Mouse (Mus musculus) intestine, embryonic 14.5 days (tissue): ENCODE data around the gene Sbk2. TPM values are rescaled to one million over a fixed set of nuclear protein-coding genes. Genes with fewer than 3 reads are reported as not detected.

ENCODE experiments used
- ATAC-seq: fragments of 200-750 bp; cut with Nextera tagmentation; replicated peaks from 2 replicates; pipeline ENCODE4 v1.8.0; 2017; ENCODE audit warnings: low read depth, moderate number of reproducible peaks, moderate TSS enrichment, moderate library complexity; ENCODE audit not compliant: low FRiP score, low TSS enrichment
- DNase-seq: peaks from one replicate; pipeline ENCODE4 v3.0.0-alpha.2; 2018; ENCODE audit warnings: low spot score
- H3K27ac ChIP-seq: fragments of 300-500 bp; sonication (generic); 2 replicates; pipeline ENCODE4 v1.5.1; 2014; ENCODE audit warnings: low read depth, mild to moderate bottlenecking, control low read depth
- H3K27me3 ChIP-seq: fragments of 300-500 bp; sonication (generic); replicated peaks from 2 replicates; pipeline ENCODE4 v1.6.1; 2014; ENCODE audit warnings: low read length, control low read depth; ENCODE audit not compliant: control insufficient read depth, insufficient read depth
- H3K36me3 ChIP-seq: fragments of 300-500 bp; sonication (generic); 2 replicates; pipeline ENCODE4 v1.6.1; 2014; ENCODE audit warnings: low read length, control low read depth; ENCODE audit not compliant: control insufficient read depth, insufficient read depth
- H3K4me1 ChIP-seq: fragments of 300-500 bp; sonication (generic); replicated peaks from 2 replicates; pipeline ENCODE4 v1.6.1; 2014; ENCODE audit warnings: low read length, control low read depth, mixed read lengths; ENCODE audit not compliant: control insufficient read depth, insufficient read depth
- H3K4me2 ChIP-seq: fragments of 300-500 bp; sonication (generic); 2 replicates; pipeline ENCODE4 v1.6.1; 2014; ENCODE audit warnings: low read length
- H3K4me3 ChIP-seq: fragments of 300-500 bp; sonication (generic); 2 replicates; pipeline ENCODE4 v1.5.1; 2014; ENCODE audit warnings: low read depth, low read length, control low read depth, mixed read lengths
- H3K9ac ChIP-seq: fragments of 300-500 bp; sonication (generic); 2 replicates; pipeline ENCODE4 v1.6.1; 2014; ENCODE audit warnings: mild to moderate bottlenecking, low read length
- H3K9me3 ChIP-seq: fragments of 300-500 bp; sonication (generic); 2 replicates; pipeline ENCODE4 v1.6.1; 2016; ENCODE audit warnings: low read length, control low read depth; ENCODE audit not compliant: control insufficient read depth
- WGBS: fragments of 180-500 bp; shearing (Covaris S2); extraction: QIAGEN DNeasy Blood & Tissue Kit; methylation state at CpG from one replicate; pipeline ENCODE4 v1.1.7; 2014; 5-methylcytosine and 5-hydroxymethylcytosine counted together
- polyA plus RNA-seq: library from polyadenylated mRNA; unstranded; fragments of >200 nt; fragmentation: Nextera tagmentation; extraction: Ambion mirVana; gene quantifications from 2 replicates; pipeline ENCODE4 v1.2.1, GENCODE M21; 2014

The Sbk2 gene
- polyA plus RNA-seq, 1 experiment from 2014 or later, result 0.23 TPM

DNA sequence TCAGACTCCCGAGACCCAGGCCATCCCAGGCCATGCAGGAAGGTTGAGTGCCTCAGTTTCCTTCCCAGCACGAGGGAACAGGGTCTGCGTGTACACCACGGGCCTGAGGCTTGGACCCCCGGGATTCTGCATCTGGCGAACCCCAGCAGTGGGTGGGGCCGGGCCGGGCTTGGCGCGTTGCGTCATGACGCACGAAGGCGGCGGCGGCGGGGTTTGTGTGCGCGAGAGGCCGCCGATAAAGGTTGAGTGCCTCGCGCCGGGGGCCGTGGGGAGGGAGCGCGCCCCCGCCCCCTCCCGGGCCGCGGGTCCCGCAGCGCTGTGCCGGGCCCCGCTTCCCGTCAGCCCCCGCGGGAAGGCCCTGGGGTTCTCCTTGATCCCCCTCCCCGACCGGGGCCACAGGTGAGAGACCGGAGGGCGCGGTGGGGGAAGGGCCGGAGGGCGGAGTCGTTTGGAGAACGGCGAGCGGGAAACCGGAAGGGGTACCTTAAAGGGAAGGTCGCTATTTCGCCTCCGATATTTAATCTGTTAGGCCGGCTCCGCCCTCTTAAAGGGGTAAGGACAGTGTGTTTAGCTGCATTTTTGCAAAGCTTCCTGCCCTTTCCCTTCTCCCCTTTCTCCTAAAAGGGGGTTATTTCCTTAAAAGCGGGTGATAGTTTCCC lies 49.1 kb downstream of the Sbk2 start, which contains the start of gene Zfp628:
Zfp628 (plus strand) TSS at position 211 of the 659 bp plus-strand sequence.
- DNase-seq (peak; percentile 99), ATAC-seq (peak; percentile 90)
- H3K4me3 ChIP-seq, result peak within 1 kb of the TSS; percentile 60
- H3K27me3 ChIP-seq, result no peaks in the 10 kb centered on the region
- WGBS, result 1% methylated on average over 51 of the region's 56 CpGs
- peaks cover 14% of the 10 kb centered on the region for H3K4me1 ChIP-seq
- no peaks in the 10 kb centered on the region for H3K9me3 ChIP-seq
- peak within 1 kb of the TSS; percentile 80 for H3K9ac ChIP-seq
- peak within 1 kb of the TSS; percentile 74 for H3K4me2 ChIP-seq
- H3K36me3 ChIP-seq, result peaks cover 27% of the 10 kb centered on the region
- peak within 1 kb of the TSS; percentile 92 for H3K27ac ChIP-seq

DNA sequence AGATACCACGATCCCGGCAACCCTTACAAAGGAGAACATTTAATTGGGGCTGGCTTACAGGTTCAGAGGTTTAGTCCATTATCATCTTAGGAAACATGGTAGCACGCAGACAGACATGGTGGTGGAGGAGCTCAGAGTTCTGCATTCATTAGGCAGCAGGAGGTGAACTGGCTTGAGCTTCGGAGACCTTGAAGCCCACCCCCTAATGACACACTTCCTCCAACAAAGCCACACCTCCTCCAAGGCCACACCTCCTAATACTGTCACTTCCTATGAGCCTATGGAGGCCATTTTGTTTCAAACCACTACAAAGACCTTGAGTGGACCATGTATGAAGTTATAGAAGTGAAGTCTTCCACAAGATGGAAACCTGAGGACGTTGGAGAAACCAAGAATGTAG lies 52.0 kb downstream of the Sbk2 start:
- no peaks in the 10 kb centered on the region for H3K9me3 ChIP-seq
- ATAC-seq (no peak), DNase-seq (no peak)
- H3K4me3 ChIP-seq, result no peak overlapping the region
- no peak overlapping the region for H3K27ac ChIP-seq
- no peaks in the 10 kb centered on the region for H3K27me3 ChIP-seq
- no peak overlapping the region for H3K9ac ChIP-seq
- no peaks in the 10 kb centered on the region for H3K36me3 ChIP-seq
- WGBS, result 74% methylated on average over 5 of the region's 5 CpGs
- H3K4me2 ChIP-seq, result no peak overlapping the region
- peaks cover 14% of the 10 kb centered on the region for H3K4me1 ChIP-seq

DNA sequence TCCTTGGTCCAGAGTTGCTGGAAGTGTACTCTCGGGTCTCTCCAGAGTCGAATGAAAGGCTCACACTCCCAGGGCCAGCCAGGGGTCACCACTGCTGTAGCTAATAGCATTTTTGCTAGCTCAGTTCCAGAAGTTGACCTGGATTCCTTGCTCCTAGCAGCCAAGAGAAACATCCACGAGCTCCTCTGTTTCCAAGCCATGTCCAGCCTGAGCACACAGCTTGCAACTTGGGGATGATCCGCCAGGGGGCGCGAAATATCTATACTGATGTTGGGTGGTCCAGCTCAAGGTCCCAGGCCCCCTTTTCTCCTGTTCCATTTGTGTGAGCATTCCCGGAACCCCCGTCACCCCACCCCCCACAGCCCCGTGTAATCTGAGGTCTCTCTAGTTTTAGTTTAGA lies 52.6 kb downstream of the Sbk2 start:
- DNase-seq (peak; percentile 84), ATAC-seq (no peak)
- Histone ChIP-seq H3K4me1 (peaks cover 11% of the 10 kb centered on the region), H3K9ac (no peak overlapping the region), H3K36me3 (no peaks in the 10 kb centered on the region), H3K27ac (no peak overlapping the region), H3K4me3 (no peak overlapping the region), H3K4me2 (no peak overlapping the region), H3K9me3 (no peaks in the 10 kb centered on the region), H3K27me3 (no peaks in the 10 kb centered on the region)
- 38% methylated on average over 9 of the region's 9 CpGs for WGBS

- ATAC-seq (no peak), DNase-seq (no peak)
- H3K4me2 ChIP-seq, result no peak within 1 kb of the TSS
- no peaks in the 10 kb centered on the region for H3K9me3 ChIP-seq
- H3K9ac ChIP-seq, result no peak within 1 kb of the TSS
- 69% methylated on average over 10 of the region's 10 CpGs for WGBS
- no peak within 1 kb of the TSS for H3K27ac ChIP-seq
- no peak within 1 kb of the TSS for H3K4me3 ChIP-seq
- no peaks in the 10 kb centered on the region for H3K4me1 ChIP-seq
- no peaks in the 10 kb centered on the region for H3K36me3 ChIP-seq
- no peaks in the 10 kb centered on the region for H3K27me3 ChIP-seq
These were observed 57.7 kb downstream of the Sbk2 start, which contains the start of gene Gm36210 for GRCm38 (mm10) chr7:4906466-4906950. Gene Gm36210 (minus strand): TSS chr7:4906516.

GRCm38 (mm10) chr7:4902404-4902803 lies 61.8 kb downstream of the Sbk2 start:
- no peak for DNase-seq

DNA sequence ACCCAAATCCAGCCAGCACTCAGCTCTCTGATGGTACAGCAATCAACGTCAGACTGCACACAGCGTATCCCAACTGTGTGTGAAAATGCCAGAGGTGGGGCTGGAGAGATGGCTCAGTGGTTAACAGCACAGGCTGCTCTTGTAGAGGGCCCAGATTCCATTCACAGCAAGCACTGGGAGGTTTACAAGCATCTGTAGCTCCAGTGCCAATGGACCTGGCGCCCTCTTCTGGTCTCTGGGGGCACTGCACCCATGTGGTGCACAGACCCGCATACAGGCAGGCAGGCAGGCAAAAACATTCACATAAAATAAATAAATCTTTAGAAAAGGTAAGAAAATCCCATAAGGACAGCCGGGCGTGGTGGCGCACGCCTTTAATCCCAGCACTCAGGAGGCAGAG lies 63.0 kb downstream of the Sbk2 start:
- H3K27me3 ChIP-seq, result 0 out of 2 replicates have a peak, but pooled peaks cover 2% of the 10 kb centered on the region
- 0 out of 2 replicates have a peak, but pooled peaks cover 3% of the 10 kb centered on the region for H3K9me3 ChIP-seq
- no peak overlapping the region for H3K4me2 ChIP-seq
- H3K4me1 ChIP-seq, result 0 out of 2 replicates have a peak, but pooled peaks cover 5% of the 10 kb centered on the region
- no peaks in the 10 kb centered on the region for H3K36me3 ChIP-seq
- no peak overlapping the region for H3K27ac ChIP-seq
- ATAC-seq (no peak), DNase-seq (no peak)
- 56% methylated on average over 8 of the region's 8 CpGs for WGBS
- H3K9ac ChIP-seq, result no peak overlapping the region
- H3K4me3 ChIP-seq, result no peak overlapping the region

More at GRCm38 (mm10) chr7:4902404-4902803, 61.8 kb downstream of the Sbk2 start:
- Histone ChIP-seq H3K9me3 (0 out of 2 replicates have a peak, but pooled peaks cover 3% of the 10 kb centered on the region), H3K36me3 (no peaks in the 10 kb centered on the region), H3K4me1 (0 out of 2 replicates have a peak, but pooled peaks cover 5% of the 10 kb centered on the region), H3K4me2 (no peak overlapping the region), H3K27me3 (0 out of 2 replicates have a peak, but pooled peaks cover 2% of the 10 kb centered on the region), H3K27ac (no peak overlapping the region), H3K9ac (no peak overlapping the region), H3K4me3 (no peak overlapping the region)
- 77% methylated on average over 9 of the region's 9 CpGs for WGBS
- no peak for ATAC-seq

DNA sequence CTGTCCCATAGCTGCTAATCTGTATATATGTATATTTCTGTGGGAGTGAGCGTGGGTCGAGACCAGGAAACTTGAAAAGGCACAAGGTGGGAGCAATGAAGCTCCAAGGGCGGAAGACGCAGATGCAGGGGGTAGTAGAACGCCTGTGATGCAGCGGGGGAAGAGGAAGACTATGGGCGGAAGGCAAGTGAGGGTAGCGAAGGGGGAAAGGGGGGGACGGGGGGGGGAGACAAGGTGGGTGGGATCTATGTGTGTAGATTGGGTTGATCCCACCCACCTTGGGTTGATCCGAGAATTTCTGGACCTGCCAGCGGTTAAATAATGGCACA lies 63.7 kb downstream of the Sbk2 start:
- Histone ChIP-seq H3K9me3 (0 out of 2 replicates have a peak, but pooled peaks cover 3% of the 10 kb centered on the region), H3K4me1 (0 out of 2 replicates have a peak, but pooled peaks cover 5% of the 10 kb centered on the region), H3K4me3 (0 out of 2 replicates have a peak overlapping the region, but pooled peaks have one; percentile 25), H3K36me3 (no peaks in the 10 kb centered on the region), H3K27me3 (0 out of 2 replicates have a peak, but pooled peaks cover 2% of the 10 kb centered on the region), H3K4me2 (peak overlapping the region; percentile 59), H3K9ac (no peak overlapping the region), H3K27ac (no peak overlapping the region)
- ATAC-seq (no peak), DNase-seq (no peak)
- 27% methylated on average over 11 of the region's 11 CpGs for WGBS

DNA sequence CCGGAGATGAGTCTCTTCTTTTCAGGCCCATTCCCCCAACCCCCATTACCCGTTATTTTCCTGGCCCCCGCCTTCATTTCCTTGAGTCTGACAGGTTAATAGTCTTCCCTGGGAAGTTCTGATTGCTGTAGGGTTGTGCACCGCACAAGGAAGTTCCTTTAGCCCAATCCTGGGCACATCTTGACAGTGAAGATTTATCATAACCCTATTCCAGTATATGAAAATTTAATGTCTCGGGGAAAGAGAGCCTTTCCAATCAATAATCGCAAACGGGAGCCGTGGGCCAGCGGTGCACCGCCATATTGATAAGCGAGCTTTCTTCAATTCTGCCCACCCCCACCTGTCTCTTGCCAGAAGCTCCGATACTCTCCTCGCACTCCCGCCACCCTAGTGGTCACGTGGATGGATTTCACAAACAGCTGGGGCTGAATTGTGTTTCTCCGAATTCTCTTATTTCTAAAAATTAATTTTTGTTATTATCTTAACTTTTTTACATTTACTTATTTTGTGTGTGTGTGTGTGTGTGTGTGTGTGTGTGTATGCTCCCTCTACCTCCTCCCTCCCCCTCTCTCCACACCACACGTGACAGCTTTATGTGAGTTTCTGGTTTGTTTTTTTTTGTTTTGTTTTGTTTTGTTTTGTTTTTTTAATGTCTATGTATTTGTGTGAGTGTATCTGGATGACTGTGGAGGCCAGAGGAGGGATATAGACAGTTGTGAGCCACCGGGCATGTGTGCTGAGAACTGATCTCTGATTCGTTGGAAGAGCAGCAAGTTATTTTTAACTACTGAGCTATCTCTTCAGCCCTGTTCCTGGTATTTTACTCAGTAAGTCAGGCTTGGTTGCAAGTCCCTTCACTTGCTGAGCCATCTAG lies 64.3 kb downstream of the Sbk2 start:
- H3K4me3 ChIP-seq, result peak overlapping the region; percentile 25; the same call in 1 of the 2 replicates
- no peak for DNase-seq
- WGBS, result 10% methylated on average over 19 of the region's 19 CpGs
- H3K4me1 ChIP-seq, result 0 out of 2 replicates have a peak, but pooled peaks cover 5% of the 10 kb centered on the region
- H3K27ac ChIP-seq, result no peak overlapping the region
- H3K9me3 ChIP-seq, result 0 out of 2 replicates have a peak, but pooled peaks cover 3% of the 10 kb centered on the region
- peak overlapping the region; percentile 59 for H3K4me2 ChIP-seq
- no peaks in the 10 kb centered on the region for H3K36me3 ChIP-seq
- no peak overlapping the region for H3K9ac ChIP-seq
- ATAC-seq, result 0 out of 2 replicates have a peak, but pooled peaks have one; percentile 13
- H3K27me3 ChIP-seq, result 0 out of 2 replicates have a peak, but pooled peaks cover 2% of the 10 kb centered on the region
